Mouse (Mus musculus) kidney, postnatal 0 days (tissue): ENCODE measurements at regions not wholly inside any gene's neighbourhood (a gene's known extent, or its start where the extent isn't known, plus 50 kb on each side); places are given as distances from the start of the nearest gene placed in this dataset.
A peak's percentile ranks its signal among the peaks of the same experiment; 100 is the strongest.

Source experiments
- ATAC-seq: fragments of 200-750 bp; cut with Nextera tagmentation; replicated peaks from 2 replicates; pipeline ENCODE4 v1.8.0; 2017; ENCODE audit warnings: low read depth, moderate number of reproducible peaks, moderate TSS enrichment, moderate library complexity; ENCODE audit not compliant: low FRiP score
- DNase-seq: peaks from one replicate; pipeline ENCODE4 v3.0.0-alpha.2; 2016; ENCODE audit warnings: low spot score
- H3K27ac ChIP-seq: fragments of 300-500 bp; sonication (generic); 2 replicates; pipeline ENCODE4 v1.5.1; 2014; ENCODE audit warnings: mild to moderate bottlenecking
- H3K27me3 ChIP-seq: fragments of 300-500 bp; sonication (generic); 2 replicates; pipeline ENCODE4 v1.6.1; 2014; ENCODE audit warnings: low read length, mixed read lengths; ENCODE audit not compliant: insufficient read depth
- H3K36me3 ChIP-seq: fragments of 300-500 bp; sonication (generic); 2 replicates; pipeline ENCODE4 v1.6.1; 2014; ENCODE audit warnings: low read length, mixed read lengths; ENCODE audit not compliant: insufficient read depth
- H3K4me1 ChIP-seq: fragments of 300-500 bp; sonication (generic); replicated peaks from 2 replicates; pipeline ENCODE4 v1.6.1; 2014; ENCODE audit warnings: antibody characterized with exemption, low read length, mixed read lengths; ENCODE audit not compliant: insufficient read depth
- H3K4me2 ChIP-seq: fragments of 300-500 bp; sonication (generic); 2 replicates; pipeline ENCODE4 v1.6.1; 2014; ENCODE audit warnings: mild to moderate bottlenecking, low read length, moderate library complexity, mixed read lengths
- H3K4me3 ChIP-seq: fragments of 300-500 bp; sonication (generic); replicated peaks from 2 replicates; pipeline ENCODE4 v1.5.1; 2014; ENCODE audit warnings: low read depth, low read length
- H3K9ac ChIP-seq: fragments of 300-500 bp; sonication (generic); 2 replicates; pipeline ENCODE4 v1.6.1; 2014; ENCODE audit warnings: low read depth, low read length
- H3K9me3 ChIP-seq: fragments of 300-500 bp; sonication (generic); replicated peaks from 2 replicates; pipeline ENCODE4 v1.6.1; 2016; ENCODE audit warnings: low read length, inconsistent platforms, mixed read lengths
- CTCF ChIP-seq: IDR thresholded peaks from 2 replicates; pipeline ENCODE4 v1.5.1; 2016; ENCODE audit warnings: antibody characterized with exemption, low read depth, mild to moderate bottlenecking, moderate library complexity
- WGBS: fragments of 180-500 bp; shearing (Covaris S2); extraction: QIAGEN DNeasy Blood & Tissue Kit; methylation state at CpG from one replicate; pipeline ENCODE4 v1.1.7; 2014; 5-methylcytosine and 5-hydroxymethylcytosine counted together

DNA sequence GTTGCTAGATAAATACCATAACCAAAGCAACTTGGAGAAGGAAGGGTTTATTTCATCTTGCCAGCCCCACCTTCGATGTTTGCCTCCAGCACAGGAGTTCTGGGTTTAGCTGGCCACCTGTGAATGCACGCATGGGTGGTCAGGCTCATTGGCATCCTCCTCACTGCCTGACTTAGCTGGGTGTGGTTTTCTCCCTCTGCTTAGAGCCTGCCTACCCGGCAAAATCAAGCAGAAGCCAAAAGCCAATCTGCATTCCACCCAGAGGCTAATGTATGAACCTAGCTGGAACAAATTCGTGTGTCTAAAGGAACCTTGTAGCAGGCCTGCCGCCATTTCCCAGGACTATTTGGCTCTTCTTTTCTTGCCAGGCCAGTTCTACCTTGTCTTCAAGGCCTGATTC is 58.7 kb upstream of the Sox13 start:
- DNase-seq (peak; percentile 16), ATAC-seq (no peak; the same call in 1 of the 2 replicates)

GRCm38 (mm10) chr1:133474546-133474945 is 50.4 kb upstream of the Sox13 start:
- Histone ChIP-seq H3K27ac (no peak overlapping the region), H3K4me3 (no peak overlapping the region), H3K36me3 (no peaks in the 10 kb centered on the region), H3K4me1 (peaks cover 11% of the 10 kb centered on the region; the same call in 1 of the 2 replicates), H3K9me3 (no peaks in the 10 kb centered on the region), H3K27me3 (no peaks in the 10 kb centered on the region), H3K4me2 (no peak overlapping the region), H3K9ac (no peak overlapping the region)
- 71% methylated on average over 2 of the region's 2 CpGs for WGBS
- no peak for TF ChIP-seq CTCF
- ATAC-seq, result no peak
- no peak for DNase-seq

More for the DNA sequence above, 58.7 kb upstream of the Sox13 start:
- H3K9ac ChIP-seq, result no peak overlapping the region
- H3K4me3 ChIP-seq, result no peak overlapping the region
- no peak for TF ChIP-seq CTCF
- H3K4me2 ChIP-seq, result no peak overlapping the region
- no peaks in the 10 kb centered on the region for H3K27me3 ChIP-seq
- H3K36me3 ChIP-seq, result no peaks in the 10 kb centered on the region
- H3K27ac ChIP-seq, result no peak overlapping the region
- H3K9me3 ChIP-seq, result no peaks in the 10 kb centered on the region
- peaks cover 10% of the 10 kb centered on the region; the same call in 1 of the 2 replicates for H3K4me1 ChIP-seq
- 36% methylated on average over 5 of the region's 5 CpGs for WGBS
